Mouse (Mus musculus) layer of hippocampus, postnatal 36 days (tissue): ENCODE measurements around the gene Olfr1475. TPM values are rescaled to one million over a fixed set of nuclear protein-coding genes. Genes with fewer than 3 reads are reported as not detected.
"Not testable (repeated sequence)": the region's sequence is repeated elsewhere in the genome, so short reads cannot be mapped to it uniquely, and the experiment has no call there.

Experiments
- DNase-seq, 2 experiments: peaks; one replicate each; pipeline ENCODE4 v3.0.0; 2022
- total RNA-seq, 2 experiments: library from RNA; stranded (reverse); gene quantifications; 2 replicates each; pipeline ENCODE4 v1.2.3; 2021

Gene Olfr1475
- not detected for total RNA-seq

DNA sequence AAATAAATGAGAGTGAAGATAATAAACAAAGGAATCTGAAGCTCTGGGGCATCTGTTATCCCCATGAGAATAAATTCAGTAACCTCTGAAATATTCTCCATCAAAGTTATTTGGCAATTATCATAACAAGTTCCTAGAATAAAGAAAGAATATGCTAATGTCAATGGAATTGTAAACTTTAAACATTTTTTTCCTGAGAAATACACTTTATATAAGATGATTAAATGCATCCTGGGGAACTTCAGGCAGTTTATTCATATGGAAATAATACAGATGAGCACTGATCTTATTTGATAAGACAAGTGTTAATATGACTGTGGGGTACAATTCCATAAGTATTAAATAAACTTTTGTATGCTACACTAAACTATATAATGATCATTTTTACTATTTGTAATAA is at the start of gene Olfr1475:
TSS of gene Olfr1475 (minus strand) at position 101 of the 400 bp plus-strand sequence.
- no peak for DNase-seq

DNA sequence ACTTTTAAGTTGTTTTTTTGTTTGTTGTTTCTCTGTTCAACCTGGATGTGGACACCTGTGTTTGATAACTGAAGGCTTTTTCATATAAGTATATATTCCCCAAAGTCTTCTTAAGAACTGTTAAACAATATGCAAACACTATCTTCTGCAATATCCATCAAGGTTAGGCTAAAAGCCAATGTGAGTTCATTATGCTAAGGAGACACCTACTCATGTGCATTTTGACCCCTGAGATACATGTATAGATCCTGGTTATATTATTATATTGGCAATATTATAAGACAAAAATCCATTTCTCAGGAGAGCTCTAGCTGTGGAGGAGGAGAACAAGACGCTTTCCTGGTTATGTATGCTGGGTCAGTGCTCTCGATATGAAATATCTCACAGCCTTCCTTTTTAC is 47.6 kb upstream of the Olfr1475 start, which contains the start of gene Olfr1480:
TSS of gene Olfr1480 (plus strand) at position 301 of the 400 bp plus-strand sequence.
- DNase-seq, result no peak

DNA sequence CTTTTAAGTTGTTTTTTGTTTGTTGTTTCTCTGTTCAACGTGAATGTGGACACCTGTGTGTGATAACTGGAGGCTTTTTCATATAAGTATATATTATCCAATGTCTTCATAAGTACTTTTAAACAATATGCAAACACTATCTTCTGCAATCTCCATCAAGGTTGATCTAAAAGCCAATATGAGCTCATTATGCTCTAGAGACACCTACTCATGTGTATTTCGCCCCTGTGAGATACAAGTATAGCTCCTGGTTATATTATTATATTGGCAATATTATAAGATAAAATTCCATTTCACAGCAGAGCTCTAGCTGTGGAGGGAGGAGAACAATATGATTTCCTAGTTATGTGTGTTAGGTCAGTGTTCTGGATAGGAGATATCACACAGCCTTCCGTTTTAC is 20.2 kb upstream of the Olfr1475 start, which contains the start of gene Olfr1477:
TSS of gene Olfr1477 (plus strand) at position 301 of the 400 bp plus-strand sequence.
- no peak for DNase-seq

DNA sequence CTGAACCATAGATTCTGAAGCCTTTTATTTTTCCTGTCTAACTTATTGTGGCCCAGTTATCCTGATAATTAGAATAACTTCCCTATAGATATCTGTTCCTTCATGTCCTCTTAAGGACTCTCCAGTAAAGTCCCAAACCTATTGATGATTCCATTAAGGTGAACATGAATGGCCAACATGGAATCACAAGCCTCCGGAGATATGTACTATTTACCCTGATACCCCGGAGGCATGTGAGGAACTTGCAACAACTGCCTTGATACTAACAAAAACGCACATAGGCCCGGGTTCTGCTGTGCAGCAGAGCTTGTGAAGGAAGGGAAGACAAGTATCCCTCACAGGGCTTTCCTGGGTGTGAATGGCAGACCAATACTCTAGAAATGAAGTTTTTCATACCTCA is 10.7 kb downstream of the Olfr1475 start, which contains the start of gene Olfr1474:
TSS of gene Olfr1474 (plus strand) at position 301 of the 400 bp plus-strand sequence.
- not testable (repeated sequence) for DNase-seq

DNA sequence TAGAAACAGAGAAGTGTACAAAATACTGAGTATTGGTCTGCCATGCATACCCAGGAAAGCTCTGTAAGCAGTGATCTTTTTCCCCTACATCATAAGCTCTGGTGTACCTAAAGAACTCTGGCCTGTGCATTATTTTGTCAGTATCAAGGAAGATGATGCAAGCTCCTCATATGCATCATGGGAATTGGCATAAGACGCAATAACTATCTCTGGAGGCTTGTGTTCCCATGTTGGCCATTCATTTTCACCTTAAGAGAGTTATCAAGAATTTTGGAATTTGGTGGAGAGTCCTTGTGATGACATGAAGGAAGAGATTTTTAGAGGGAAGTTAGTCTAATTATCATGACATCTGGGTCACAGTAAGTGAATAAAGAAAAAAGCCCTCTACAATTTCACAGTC is 24.0 kb downstream of the Olfr1475 start, which contains the start of gene Olfr1472:
TSS of gene Olfr1472 (minus strand) at position 101 of the 400 bp plus-strand sequence.
- DNase-seq, result no peak

DNA sequence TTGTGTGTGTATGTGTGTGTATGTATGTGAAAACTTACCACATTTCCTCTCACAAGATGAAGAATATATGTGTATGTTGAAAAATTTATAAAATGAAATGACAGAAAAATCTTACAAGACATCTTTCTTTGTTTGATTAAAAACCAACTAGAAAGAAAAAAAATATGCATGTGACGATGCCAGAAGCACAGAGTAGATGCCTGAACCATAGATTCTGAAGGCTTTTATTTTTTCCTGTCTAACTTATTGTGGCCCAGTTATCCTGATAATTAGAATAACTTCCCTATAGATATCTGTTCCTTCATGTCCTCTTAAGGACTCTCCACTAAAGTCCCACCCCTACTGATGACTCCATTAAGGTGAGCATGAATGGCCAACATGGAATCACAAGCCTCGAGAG is 36.9 kb downstream of the Olfr1475 start, which contains the start of gene Olfr1471:
TSS of gene Olfr1471 (plus strand) at position 301 of the 400 bp plus-strand sequence.
- not testable (repeated sequence) for DNase-seq

Other genes with a start within 250 kb of the Olfr1475 start
- not detected for gene Olfr1463, start 248.9 kb downstream of the Olfr1475 start, total RNA-seq
- gene Olfr1465, start 164.7 kb downstream of the Olfr1475 start, total RNA-seq, result not detected
- not detected for gene Olfr1466, start 141.3 kb downstream of the Olfr1475 start, total RNA-seq
- not detected for gene Olfr1467, start 118.0 kb downstream of the Olfr1475 start, total RNA-seq
- not detected for gene Olfr1469, start 72.3 kb downstream of the Olfr1475 start, total RNA-seq
- gene Olfr1471, start 36.8 kb downstream of the Olfr1475 start, total RNA-seq, result not detected
- not detected for gene Olfr1472, start 24.1 kb downstream of the Olfr1475 start, total RNA-seq
- not detected for gene Olfr1474, start 10.6 kb downstream of the Olfr1475 start, total RNA-seq
- not detected for gene Olfr1477, start 20.4 kb upstream of the Olfr1475 start, total RNA-seq
- gene Olfr1480, start 47.7 kb upstream of the Olfr1475 start, total RNA-seq, result not detected
- gene Olfr1484, start 103.3 kb upstream of the Olfr1475 start, total RNA-seq, result not detected
- not detected for gene Olfr1487, start 137.2 kb upstream of the Olfr1475 start, total RNA-seq
- gene Olfr1489, start 151.4 kb upstream of the Olfr1475 start, total RNA-seq, result not detected
- gene Olfr1490, start 170.9 kb upstream of the Olfr1475 start, total RNA-seq, result not detected
- not detected for gene Olfr1491, start 217.1 kb upstream of the Olfr1475 start, total RNA-seq
- not detected for gene Olfr1493-ps1, start 243.1 kb upstream of the Olfr1475 start, total RNA-seq